In genomic region chr17:79711944-79712343, GRCm38 (mm10) we compare ENCODE assay signal across 16 mouse cellular contexts. TPM values are rescaled to one million over a fixed set of nuclear protein-coding genes. Genes with fewer than 3 reads are reported as not detected.
DNase-seq lines count a peak whose midpoint lies in the region; ATAC-seq and TF ChIP-seq lines count a peak whose summit lies in the region.
"Had no signal": no experiment of that assay in that cellular context is flagged by ENCODE, and none has a peak within 500 bp of the region (broad histone marks: within the 10 kb centered on the region; RNA-seq: fewer than 3 reads in every experiment).

No protein-coding gene starts in this region.

- no peak for TF ChIP-seq CTCF in heart, postnatal 0 days (IDR thresholded peaks at IDR 0.05; ENCODE audit: low read depth)

- H3K36me3 ChIP-seq in heart, postnatal 0 days (replicated peaks; ENCODE audit: control insufficient read depth, insufficient read depth, low read length) = no peaks in the 10 kb centered on the region
- no peaks in the 10 kb centered on the region for H3K36me3 ChIP-seq in limb, embryonic 12.5 days
- no peaks in the 10 kb centered on the region for H3K36me3 ChIP-seq in limb, embryonic 10.5 days
- H3K36me3 ChIP-seq in embryonic facial prominence, embryonic 14.5 days (ENCODE audit: control insufficient read depth, insufficient read depth, low read length) = no peaks in the 10 kb centered on the region
- no peaks in the 10 kb centered on the region for H3K36me3 ChIP-seq in stomach, embryonic 16.5 days (ENCODE audit: control insufficient read depth, insufficient read depth, low read length)
- H3K36me3 ChIP-seq: forebrain, embryonic 12.5 days; heart, embryonic 15.5 days; hindbrain, embryonic 15.5 days; midbrain, embryonic 10.5 days had no signal

- 34% methylated on average over 6 of the region's 6 CpGs for WGBS in heart, postnatal 0 days
- 16% methylated on average over 6 of the region's 6 CpGs for WGBS in limb, embryonic 12.5 days
- WGBS in limb, embryonic 10.5 days = 13% methylated on average over 6 of the region's 6 CpGs
- WGBS in embryonic facial prominence, embryonic 14.5 days = 22% methylated on average over 6 of the region's 6 CpGs
- 31% methylated on average over 6 of the region's 6 CpGs for WGBS in stomach, embryonic 16.5 days

- no peaks in the 10 kb centered on the region for H3K9me3 ChIP-seq in heart, postnatal 0 days (replicated peaks; ENCODE audit: control insufficient read depth, low read length)
- peaks cover 2% of the 10 kb centered on the region; the same call in 1 of the 2 replicates for H3K9me3 ChIP-seq in limb, embryonic 12.5 days
- H3K9me3 ChIP-seq in limb, embryonic 10.5 days (replicated peaks) = no peaks in the 10 kb centered on the region
- no peaks in the 10 kb centered on the region for H3K9me3 ChIP-seq in embryonic facial prominence, embryonic 14.5 days (ENCODE audit: control insufficient read depth, low read length)
- no peaks in the 10 kb centered on the region for H3K9me3 ChIP-seq in stomach, embryonic 16.5 days (replicated peaks; ENCODE audit: control insufficient read depth, low read length)
- H3K9me3 ChIP-seq: forebrain, embryonic 12.5 days; heart, embryonic 15.5 days; hindbrain, embryonic 15.5 days; midbrain, embryonic 10.5 days had no signal

- intact Hi-C loops in heart, postnatal 25 days (cut with DNase I) = loop anchor here (10.0 kb wide), 1 partner anchor 597 kb away; no protein-coding TSS in a partner anchor
- intact Hi-C loops in left cerebral cortex, postnatal 4 days (cut with DNase I) = no loop called here

- no peak overlapping the region for H3K9ac ChIP-seq in heart, postnatal 0 days (replicated peaks; ENCODE audit: low read depth, low read length)
- no peak overlapping the region for H3K9ac ChIP-seq in limb, embryonic 12.5 days (replicated peaks)
- no peak overlapping the region for H3K9ac ChIP-seq in embryonic facial prominence, embryonic 14.5 days (ENCODE audit: low read depth, low read length)
- H3K9ac ChIP-seq in stomach, embryonic 16.5 days (ENCODE audit: low read length) = no peak overlapping the region
- H3K9ac ChIP-seq: forebrain, embryonic 12.5 days; heart, embryonic 15.5 days; hindbrain, embryonic 15.5 days had no signal

- no peak for DNase-seq in heart, postnatal 0 days (ENCODE audit: low spot score)
- DNase-seq in heart, postnatal 25 days (ENCODE audit: low spot score) = no peak
- no peak for DNase-seq in limb, embryonic 10.5 days (ENCODE audit: low spot score)
- no peak for DNase-seq in embryonic facial prominence, embryonic 14.5 days (ENCODE audit: low spot score)
- DNase-seq in left cerebral cortex, postnatal 4 days = no peak
- DNase-seq: cerebellum, postnatal 14 days; right cerebral cortex, postnatal 14 days; thymus, postnatal 14 days had no signal

- no peak overlapping the region for H3K4me2 ChIP-seq in heart, postnatal 0 days (ENCODE audit: low read depth, low read length)
- peak overlapping the region; percentile 21; the same call in 1 of the 2 replicates for H3K4me2 ChIP-seq in limb, embryonic 12.5 days
- no peak overlapping the region for H3K4me2 ChIP-seq in embryonic facial prominence, embryonic 14.5 days (ENCODE audit: low read depth, low read length)
- H3K4me2 ChIP-seq in stomach, embryonic 16.5 days (ENCODE audit: low read depth, low read length) = 0 out of 2 replicates have a peak overlapping the region, but pooled peaks have one; percentile 63
- H3K4me2 ChIP-seq: forebrain, embryonic 12.5 days; heart, embryonic 15.5 days; hindbrain, embryonic 15.5 days had no signal

- ATAC-seq in heart, postnatal 0 days (ENCODE audit: insufficient read depth, low read depth) = no peak
- no peak for ATAC-seq in limb, embryonic 12.5 days (ENCODE audit: insufficient number of reproducible peaks, insufficient read depth, low FRiP score, low TSS enrichment, low read depth)
- ATAC-seq in embryonic facial prominence, embryonic 14.5 days (ENCODE audit: low read depth) = no peak
- no peak for ATAC-seq in stomach, embryonic 16.5 days (ENCODE audit: insufficient read depth, low FRiP score)
- no peak for ATAC-seq in erythroblast, adult 5-6 weeks (replicated peaks; ENCODE audit: low FRiP score, poor library complexity, severe bottlenecking)
- ATAC-seq: activated CD4-positive, CD25-positive, alpha-beta regulatory T cell, adult 4 months had no signal

- H3K27me3 ChIP-seq in heart, postnatal 0 days (ENCODE audit: control insufficient read depth, insufficient read depth, low read length) = peaks cover 70% of the 10 kb centered on the region
- H3K27me3 ChIP-seq in limb, embryonic 12.5 days = peaks cover 55% of the 10 kb centered on the region
- H3K27me3 ChIP-seq in limb, embryonic 10.5 days (ENCODE audit: low read depth, poor library complexity, severe bottlenecking) = peaks cover 69% of the 10 kb centered on the region
- peaks cover 59% of the 10 kb centered on the region for H3K27me3 ChIP-seq in embryonic facial prominence, embryonic 14.5 days (replicated peaks; ENCODE audit: control insufficient read depth, insufficient read depth, low read length)
- peaks cover 38% of the 10 kb centered on the region for H3K27me3 ChIP-seq in stomach, embryonic 16.5 days (ENCODE audit: control insufficient read depth, insufficient read depth, low read length)

- TF ChIP-seq EP300 in heart, postnatal 0 days (IDR thresholded peaks at IDR 0.05; ENCODE audit: low read depth) = no peak

- peaks cover 16% of the 10 kb centered on the region for H3K4me1 ChIP-seq in heart, postnatal 0 days (ENCODE audit: control insufficient read depth, insufficient read depth)
- peaks cover 42% of the 10 kb centered on the region for H3K4me1 ChIP-seq in limb, embryonic 12.5 days (replicated peaks)
- H3K4me1 ChIP-seq in limb, embryonic 10.5 days = peaks cover 43% of the 10 kb centered on the region
- peaks cover 27% of the 10 kb centered on the region for H3K4me1 ChIP-seq in embryonic facial prominence, embryonic 14.5 days (ENCODE audit: control insufficient read depth, insufficient read depth, low read length)
- H3K4me1 ChIP-seq in stomach, embryonic 16.5 days (ENCODE audit: control insufficient read depth, insufficient read depth, low read length) = peaks cover 25% of the 10 kb centered on the region; the same call in 1 of the 2 replicates

- H3K27ac ChIP-seq in heart, postnatal 0 days (ENCODE audit: low read depth) = no peak overlapping the region
- no peak overlapping the region for H3K27ac ChIP-seq in limb, embryonic 12.5 days
- H3K27ac ChIP-seq in limb, embryonic 10.5 days = no peak overlapping the region
- no peak overlapping the region for H3K27ac ChIP-seq in embryonic facial prominence, embryonic 14.5 days (replicated peaks; ENCODE audit: low read depth, low read length)
- H3K27ac ChIP-seq in stomach, embryonic 16.5 days (ENCODE audit: low read length) = no peak overlapping the region
- H3K27ac ChIP-seq: forebrain, embryonic 12.5 days; heart, embryonic 15.5 days; hindbrain, embryonic 15.5 days; midbrain, embryonic 10.5 days had no signal

- 0 out of 2 replicates have a peak overlapping the region, but pooled peaks have one; percentile 2 for H3K4me3 ChIP-seq in heart, postnatal 0 days (ENCODE audit: low read depth, low read length)
- no peak overlapping the region for H3K4me3 ChIP-seq in limb, embryonic 12.5 days (replicated peaks)
- no peak overlapping the region; the same call in 1 of the 2 replicates for H3K4me3 ChIP-seq in limb, embryonic 10.5 days
- H3K4me3 ChIP-seq in embryonic facial prominence, embryonic 14.5 days (ENCODE audit: low read depth, low read length) = 0 out of 2 replicates have a peak overlapping the region, but pooled peaks have one; percentile 41
- H3K4me3 ChIP-seq in stomach, embryonic 16.5 days (replicated peaks; ENCODE audit: low read length) = peak overlapping the region; percentile 49
- H3K4me3 ChIP-seq: forebrain, embryonic 12.5 days; heart, embryonic 15.5 days; midbrain, embryonic 10.5 days had no signal

RNA-seq across cellular contexts. Expression of gene Cyp1b1, which starts 2.9 kb away (rescaled TPM):
- total RNA-seq in heart, postnatal 0 days (2014; rRNA removed; ENCODE audit: low replicate concordance) = 4.4 and 12.5 TPM in 2 replicates
- 2.0 and 2.4 TPM in 2 replicates for polyA plus RNA-seq in heart, postnatal 0 days (2015; fragmentation: Nextera tagmentation; extraction: Ambion mirVana)
- 1 to 10 TPM; 3.2 to 3.4 TPM for total RNA-seq in heart, postnatal 25 days (2021)
- 3.6 and 3.8 TPM in 2 replicates for polyA plus RNA-seq in limb, embryonic 12.5 days (2016; fragmentation: Nextera tagmentation; extraction: Ambion mirVana)
- polyA plus RNA-seq in limb, embryonic 10.5 days (2016; fragmentation: Nextera tagmentation; extraction: Ambion mirVana) = 5.0 and 7.5 TPM in 2 replicates
- 8.6 and 9.9 TPM in 2 replicates for polyA plus RNA-seq in embryonic facial prominence, embryonic 14.5 days (2014; fragmentation: Nextera tagmentation; extraction: Ambion mirVana)
- 12.4 and 13.4 TPM in 2 replicates for polyA plus RNA-seq in stomach, embryonic 16.5 days (2015; fragmentation: Nextera tagmentation; extraction: Ambion mirVana)
- total RNA-seq in erythroblast, adult 5-6 weeks (2015; ENCODE audit: low replicate concordance) = 0.63 TPM in 1 of 2 replicates, not detected in the other
- total RNA-seq in erythroblast, adult 5-6 weeks (2017; ENCODE audit: low replicate concordance) = 0.28 and 0.43 TPM in 2 replicates
- 1 to 10 TPM; 5.9 to 8.0 TPM for total RNA-seq in left cerebral cortex, postnatal 4 days (2021)
- polyA plus RNA-seq: activated CD4-positive, CD25-positive, alpha-beta regulatory T cell, adult 4 months had no signal

Comparison
In these comparisons a context has a peak if more than half of its experiments do, and no peak if none do; other contexts are left out.
1. H3K4me2 ChIP-seq: peak in limb, embryonic 12.5 days (single experiment) and stomach, embryonic 16.5 days (single experiment); none in heart, postnatal 0 days (single experiment) and embryonic facial prominence, embryonic 14.5 days (single experiment).
2. H3K4me3 ChIP-seq: peak in heart, postnatal 0 days (single experiment), embryonic facial prominence, embryonic 14.5 days (single experiment) and stomach, embryonic 16.5 days (single experiment); none in limb, embryonic 12.5 days (single experiment) and limb, embryonic 10.5 days (single experiment).